Mouse (Mus musculus): ENCODE data around the gene Vcan.
A peak's percentile ranks its signal among the peaks of the same experiment; 100 is the strongest.

The Vcan gene

GRCm38 (mm10) chr13:89720497-89720896, 21.8 kb downstream of the Vcan start:
- peak; percentile 44 for DNase-seq (ENCODE audit: low spot score)

GRCm38 (mm10) chr13:89709497-89710201, 32.7 kb downstream of the Vcan start:
- DNase-seq (ENCODE audit: low spot score), result no peak

DNA sequence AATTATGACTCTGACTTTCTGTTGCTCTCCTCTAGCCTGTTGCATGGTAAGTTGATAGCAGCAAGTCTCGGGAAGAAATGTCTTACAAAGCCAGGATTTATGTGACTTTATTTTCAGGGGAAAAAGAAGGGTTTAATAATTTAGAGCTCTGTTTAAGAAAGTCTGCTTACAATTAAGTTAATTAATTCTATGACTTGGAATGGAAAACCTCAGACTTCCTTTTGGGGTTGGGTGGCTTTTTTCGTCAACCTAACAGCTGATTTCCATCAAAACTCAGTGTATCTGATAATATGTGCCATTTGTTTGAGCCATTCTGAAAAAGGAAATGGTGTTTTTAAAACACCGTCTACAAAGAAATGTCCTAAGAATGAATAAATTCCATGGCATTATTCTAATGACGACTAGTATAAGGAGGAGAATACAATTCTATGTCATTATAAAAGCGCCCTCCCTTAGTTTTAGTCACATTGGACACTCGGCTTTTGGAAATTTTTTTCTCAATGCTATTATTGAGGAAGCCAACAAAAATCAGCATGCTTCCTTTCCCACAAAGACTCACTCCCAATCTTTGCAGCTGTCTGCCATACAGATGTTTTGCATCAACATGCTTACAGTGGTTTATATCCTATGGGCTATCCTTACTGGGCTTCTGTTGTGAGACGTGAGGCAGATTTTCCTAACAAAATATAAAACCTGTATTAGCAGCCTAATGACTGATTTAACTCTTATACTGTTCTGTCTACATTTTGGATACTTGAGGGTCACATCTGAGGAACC, 34.0 kb downstream of the Vcan start:
- no peak for DNase-seq (ENCODE audit: low spot score)

DNA sequence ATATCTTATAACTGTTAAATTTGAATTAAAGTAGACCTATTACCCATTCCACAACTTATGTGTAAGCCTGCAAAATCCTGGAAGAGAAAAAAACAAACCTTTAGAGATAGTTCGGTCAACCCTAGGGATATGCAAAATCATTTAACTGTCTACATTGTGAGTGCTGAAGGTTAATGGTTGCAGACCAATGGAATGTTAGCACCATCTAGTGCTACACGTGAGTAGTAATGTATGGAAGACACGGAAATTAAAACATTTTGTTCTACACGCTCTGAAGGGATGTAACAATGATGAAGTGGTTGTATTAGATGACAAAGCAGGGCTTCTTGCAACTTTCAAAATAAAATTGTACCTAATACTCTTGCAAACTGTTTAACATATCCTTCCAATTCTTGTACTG, 39.9 kb downstream of the Vcan start:
- DNase-seq (ENCODE audit: low spot score), result no peak

- DNase-seq (ENCODE audit: low spot score), result no peak
These were observed 42.2 kb downstream of the Vcan start for GRCm38 (mm10) chr13:89699998-89700555.

GRCm38 (mm10) chr13:89692597-89692996, 49.7 kb downstream of the Vcan start:
- DNase-seq (ENCODE audit: low spot score), result no peak

- DNase-seq (ENCODE audit: low spot score), result no peak
These were observed 58.8 kb downstream of the Vcan start for GRCm38 (mm10) chr13:89683490-89683889.

GRCm38 (mm10) chr13:89682254-89682653, 60.1 kb downstream of the Vcan start:
- DNase-seq (ENCODE audit: low spot score), result no peak

DNA sequence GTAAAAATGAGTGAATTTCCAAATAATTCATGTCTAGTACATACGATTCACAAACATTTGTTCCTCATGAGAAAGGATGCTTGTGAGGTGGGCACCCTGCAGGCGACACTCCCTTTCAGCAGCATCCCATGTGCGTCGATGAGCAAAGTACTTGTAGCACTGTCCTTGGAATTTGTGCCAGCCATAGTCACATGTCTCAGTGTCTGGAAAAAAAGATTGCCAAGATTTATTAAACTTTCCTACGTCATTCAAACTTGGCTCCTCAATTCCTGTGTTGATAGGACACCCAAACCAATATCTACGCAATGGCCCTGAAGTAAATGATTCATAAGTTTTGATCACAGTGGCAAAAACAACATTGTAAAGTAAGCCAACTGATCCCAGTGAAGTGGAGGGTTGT, 62.6 kb downstream of the Vcan start:
- DNase-seq (ENCODE audit: low spot score), result no peak

GRCm38 (mm10) chr13:89670505-89670904, 71.8 kb downstream of the Vcan start:
- no peak for DNase-seq (ENCODE audit: low spot score)

- peak; percentile 26 for DNase-seq (ENCODE audit: low spot score)
These were observed 73.1 kb downstream of the Vcan start for GRCm38 (mm10) chr13:89668981-89669880.

DNA sequence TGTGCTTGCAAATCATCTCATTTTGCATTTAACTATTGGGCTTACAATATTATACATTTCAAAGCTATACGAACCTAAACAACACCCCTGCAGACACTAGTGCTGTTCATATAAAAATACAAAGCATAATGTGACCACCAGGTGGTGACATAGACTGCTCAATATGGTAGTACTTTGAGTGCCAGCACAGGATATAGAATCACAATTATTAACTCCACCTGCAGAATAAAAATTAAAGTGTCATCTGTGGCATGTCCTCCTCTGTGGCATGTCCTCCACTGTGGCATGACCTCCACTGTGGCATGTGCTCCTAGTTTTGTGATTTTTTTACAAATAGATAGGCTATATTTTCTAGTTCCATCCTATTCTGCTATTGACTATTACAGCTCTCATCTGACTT, 74.2 kb downstream of the Vcan start:
- peak; percentile 70 for DNase-seq (ENCODE audit: low spot score)

DNA sequence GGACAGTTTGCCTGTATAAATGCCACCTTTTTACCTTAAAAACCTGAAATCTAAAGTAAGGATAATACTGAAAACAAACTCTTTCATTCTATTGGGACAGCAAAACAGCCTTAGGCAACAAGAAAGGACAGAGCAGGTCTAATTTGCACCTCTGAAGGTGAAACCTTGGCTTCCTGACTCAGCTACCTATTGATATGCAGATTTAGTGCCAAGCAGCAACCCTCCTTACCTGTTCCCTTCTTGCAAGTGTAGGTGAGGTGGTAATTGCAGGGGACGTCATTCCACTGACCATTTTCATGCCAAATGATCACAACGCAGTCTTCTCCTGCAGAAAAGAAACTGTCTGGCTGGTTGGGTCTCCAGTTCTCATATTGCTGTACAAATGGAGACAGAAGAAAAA, 80.6 kb downstream of the Vcan start:
- no peak for DNase-seq (ENCODE audit: low spot score)

DNA sequence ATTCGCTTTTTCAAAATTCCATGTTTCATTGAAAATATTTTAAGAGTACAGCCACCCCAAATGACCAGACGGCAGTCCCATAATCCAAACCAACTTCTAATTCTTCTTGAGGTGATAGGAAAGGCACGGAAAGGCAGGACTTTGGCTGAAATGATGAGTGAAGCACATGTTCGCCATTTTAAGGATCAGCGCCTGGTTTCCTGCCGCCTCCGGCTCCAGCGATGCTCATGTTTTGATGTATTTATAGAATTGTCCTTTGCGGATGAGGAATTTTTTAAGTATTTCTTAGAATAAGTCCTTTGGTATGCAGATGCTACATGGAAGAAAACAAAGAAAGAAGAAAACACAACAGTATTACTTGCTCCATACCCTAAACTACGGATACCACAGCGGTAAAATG, 85.3 kb downstream of the Vcan start:
- DNase-seq (ENCODE audit: low spot score), result no peak

GRCm38 (mm10) chr13:89653279-89653678, 89.0 kb downstream of the Vcan start:
- no peak for DNase-seq (ENCODE audit: low spot score)

DNA sequence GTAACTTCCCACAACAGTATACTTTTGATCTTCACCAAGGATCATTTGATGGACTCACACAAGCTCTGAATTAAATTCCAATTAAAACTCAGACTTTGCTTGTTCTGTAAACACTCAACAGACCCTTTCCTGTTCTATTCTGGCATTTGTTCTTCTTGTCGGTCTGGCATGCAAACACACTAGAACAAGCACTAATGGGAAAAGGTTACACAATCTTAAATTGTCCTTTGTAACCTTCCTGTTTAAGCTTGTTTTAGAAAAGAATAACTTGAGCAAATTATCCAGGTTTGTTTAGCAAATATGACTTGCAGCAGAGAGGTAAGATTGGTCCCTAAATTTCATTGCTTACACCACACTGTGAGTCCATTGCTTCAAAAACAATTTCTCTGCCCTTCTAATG, 89.5 kb downstream of the Vcan start:
- DNase-seq (ENCODE audit: low spot score), result peak; percentile 8

- no peak for DNase-seq (ENCODE audit: low spot score)
These were observed 96.7 kb downstream of the Vcan start for GRCm38 (mm10) chr13:89645589-89645988.

- DNase-seq (ENCODE audit: low spot score), result peak; percentile 14
These were observed 105.3 kb downstream of the Vcan start for GRCm38 (mm10) chr13:89637012-89637411.

GRCm38 (mm10) chr13:89634137-89634683, 108.1 kb downstream of the Vcan start:
- DNase-seq (ENCODE audit: low spot score), result peak; percentile 74

DNA sequence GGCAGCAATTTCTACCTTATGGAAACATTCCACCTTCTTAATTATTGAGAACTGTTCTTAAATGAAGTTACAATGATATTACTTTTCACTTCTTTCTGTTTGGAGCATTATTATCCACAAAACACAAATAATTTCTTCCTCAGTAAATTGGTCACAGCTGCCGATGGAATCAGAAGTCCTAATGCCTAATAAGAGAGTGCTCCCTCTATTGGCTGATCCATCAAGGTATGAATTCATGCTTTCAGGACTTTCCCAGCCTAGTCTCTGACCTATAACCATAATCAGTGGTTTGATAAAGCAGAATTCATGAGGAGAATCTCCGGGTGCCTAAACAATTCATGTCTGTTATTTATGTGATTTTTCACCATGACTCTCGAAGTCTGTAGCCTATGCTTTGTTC, 123.2 kb downstream of the Vcan start:
- no peak for DNase-seq (ENCODE audit: low spot score)

GRCm38 (mm10) chr13:89607399-89607798, 134.9 kb downstream of the Vcan start:
- DNase-seq (ENCODE audit: low spot score), result no peak
